Mouse (Mus musculus) neural tube, embryonic 10.5 days (tissue): ENCODE results near the gene Tmem231.
"Not testable (repeated sequence)": the region's sequence is repeated elsewhere in the genome, so short reads cannot be mapped to it uniquely, and the experiment has no call there.

ENCODE experiments used
- DNase-seq: peaks from one replicate; pipeline ENCODE4 v3.0.0-alpha.2; 2017; ENCODE audit warnings: low spot score; ENCODE audit errors: extremely low spot score

Gene Tmem231

DNA sequence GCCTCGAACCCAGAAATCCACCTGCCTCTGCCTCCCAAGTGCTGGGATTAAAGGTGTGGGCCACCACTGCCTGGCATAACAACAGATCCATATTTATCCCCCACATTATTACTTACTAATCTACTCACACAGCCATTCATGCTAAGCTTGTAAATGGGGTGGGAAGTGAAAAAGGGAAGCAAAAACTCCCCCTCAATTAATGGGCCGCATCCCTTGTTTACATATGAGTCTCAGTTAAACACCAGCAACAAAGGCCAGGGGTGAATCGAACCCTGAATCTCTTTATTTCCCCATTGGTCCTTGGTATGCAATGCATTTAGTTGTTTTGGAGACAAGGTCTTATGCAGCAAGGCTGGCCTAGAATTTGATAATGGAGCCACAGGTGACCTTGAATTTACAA lies 17.2 kb upstream of the Tmem231 start:
- DNase-seq, result no peak

DNA sequence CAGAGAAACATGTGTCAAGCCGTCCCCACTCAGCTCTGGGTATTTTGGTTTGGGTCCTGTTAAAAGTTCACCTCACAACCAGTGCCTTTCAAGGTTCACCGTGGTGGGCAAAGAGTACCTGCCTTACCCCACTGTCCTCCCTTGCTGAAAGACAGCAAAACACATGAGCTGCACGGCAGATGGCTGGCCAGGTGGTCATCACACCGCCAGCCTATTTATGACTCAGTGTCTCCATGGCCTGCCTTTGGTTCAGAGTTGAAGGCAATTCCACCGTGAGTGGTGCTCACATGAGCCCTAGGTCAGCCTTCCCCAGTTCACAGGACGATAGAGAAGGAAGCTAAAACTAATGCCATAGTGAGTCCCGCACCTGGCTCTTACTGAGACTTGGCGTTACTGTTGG lies 14.3 kb upstream of the Tmem231 start:
- DNase-seq, result no peak

DNA sequence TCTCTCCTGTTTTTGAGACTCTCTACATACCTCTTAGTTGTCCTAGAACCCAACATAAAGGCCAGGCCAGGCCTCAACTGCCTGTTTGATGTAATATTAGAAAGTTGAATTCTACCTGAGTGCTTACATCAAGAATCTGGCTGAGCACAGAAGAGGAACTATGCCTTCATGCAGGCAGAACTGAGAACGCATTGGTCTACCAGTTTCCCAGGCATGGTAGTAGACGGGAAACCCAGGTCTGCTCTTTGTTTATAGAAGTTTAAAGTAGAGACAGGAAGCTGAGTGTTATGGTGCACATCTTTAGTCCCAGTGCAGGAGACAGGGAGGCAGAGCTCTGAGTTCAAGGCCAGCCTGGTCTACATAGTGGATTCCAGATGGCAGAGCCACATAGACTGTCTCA lies 13.5 kb upstream of the Tmem231 start:
- DNase-seq, result no peak

DNA sequence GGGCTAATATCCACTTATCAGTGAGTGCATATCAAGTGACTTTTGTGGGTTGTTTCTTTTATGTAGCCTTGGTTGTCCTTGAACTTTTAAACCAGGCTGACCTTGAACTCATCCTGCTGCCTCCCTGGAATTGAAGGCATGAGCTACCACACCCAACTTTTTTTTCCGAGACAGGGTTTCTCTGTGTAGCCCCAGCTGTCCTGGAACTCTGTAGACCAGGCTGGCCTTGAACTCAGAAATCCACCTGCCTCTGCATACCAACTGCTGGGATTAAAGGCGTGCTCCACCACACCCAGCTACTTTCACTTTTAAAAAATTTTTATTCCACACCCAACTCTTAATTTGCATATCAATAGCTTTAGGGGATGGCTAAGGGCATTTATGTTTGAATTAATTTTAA lies 9.9 kb upstream of the Tmem231 start:
- no peak for DNase-seq

DNA sequence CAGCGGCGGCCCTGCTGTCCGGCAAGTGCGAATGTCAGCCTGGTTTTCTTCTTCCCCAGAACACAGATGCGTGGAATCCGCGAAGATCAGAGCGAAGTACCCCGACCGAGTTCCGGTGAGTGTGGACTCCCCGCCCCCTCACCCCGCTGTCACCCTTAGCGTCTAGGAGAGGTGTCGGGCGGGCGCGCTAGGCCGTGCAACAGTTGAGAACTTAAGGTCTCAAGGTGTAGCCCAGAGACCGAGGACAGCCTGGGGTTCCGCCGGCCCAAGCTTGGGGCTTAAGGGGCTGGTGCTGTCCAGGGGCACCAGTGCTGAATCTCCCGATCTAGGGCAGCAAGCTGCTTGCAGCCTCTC lies 7.4 kb upstream of the Tmem231 start:
- peak; percentile 43 for DNase-seq

- DNase-seq, result peak; percentile 95
Measured at GRCm38 (mm10) chr8:111940171-111941100, 6.8 kb upstream of the Tmem231 start, which contains the start of gene Gabarapl2. Gene Gabarapl2, plus strand, starts transcription at chr8:111940703.

DNA sequence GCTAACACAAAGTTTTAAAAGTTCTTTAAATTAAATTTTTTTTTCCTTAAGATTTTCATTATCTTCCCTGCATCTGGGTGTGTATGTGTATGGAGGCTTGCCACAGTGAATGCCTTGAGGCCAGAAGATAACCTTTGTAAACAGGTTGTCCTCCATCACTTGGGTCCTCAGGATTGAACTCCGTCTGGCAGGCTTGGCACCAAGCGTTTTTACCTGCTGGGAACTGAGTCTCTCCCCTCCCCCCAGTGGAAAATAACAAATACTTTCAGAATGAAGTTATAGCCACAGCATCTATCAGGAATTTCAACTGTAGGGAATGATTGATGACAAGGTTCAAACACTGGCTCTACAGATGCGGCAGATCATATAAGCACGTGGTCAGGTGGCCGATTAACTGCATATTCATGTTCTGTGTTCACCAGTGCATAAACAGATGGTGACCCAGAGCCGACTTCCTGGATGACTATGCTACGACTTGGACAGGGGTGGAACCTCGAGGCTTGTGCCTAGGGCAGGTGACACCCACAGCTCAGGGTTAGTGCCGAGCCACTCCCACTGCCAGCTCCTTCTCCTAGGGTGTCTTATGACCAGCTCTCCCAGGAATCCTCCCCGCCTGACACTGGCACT lies 5.9 kb upstream of the Tmem231 start:
- DNase-seq, result peak; percentile 43

DNA sequence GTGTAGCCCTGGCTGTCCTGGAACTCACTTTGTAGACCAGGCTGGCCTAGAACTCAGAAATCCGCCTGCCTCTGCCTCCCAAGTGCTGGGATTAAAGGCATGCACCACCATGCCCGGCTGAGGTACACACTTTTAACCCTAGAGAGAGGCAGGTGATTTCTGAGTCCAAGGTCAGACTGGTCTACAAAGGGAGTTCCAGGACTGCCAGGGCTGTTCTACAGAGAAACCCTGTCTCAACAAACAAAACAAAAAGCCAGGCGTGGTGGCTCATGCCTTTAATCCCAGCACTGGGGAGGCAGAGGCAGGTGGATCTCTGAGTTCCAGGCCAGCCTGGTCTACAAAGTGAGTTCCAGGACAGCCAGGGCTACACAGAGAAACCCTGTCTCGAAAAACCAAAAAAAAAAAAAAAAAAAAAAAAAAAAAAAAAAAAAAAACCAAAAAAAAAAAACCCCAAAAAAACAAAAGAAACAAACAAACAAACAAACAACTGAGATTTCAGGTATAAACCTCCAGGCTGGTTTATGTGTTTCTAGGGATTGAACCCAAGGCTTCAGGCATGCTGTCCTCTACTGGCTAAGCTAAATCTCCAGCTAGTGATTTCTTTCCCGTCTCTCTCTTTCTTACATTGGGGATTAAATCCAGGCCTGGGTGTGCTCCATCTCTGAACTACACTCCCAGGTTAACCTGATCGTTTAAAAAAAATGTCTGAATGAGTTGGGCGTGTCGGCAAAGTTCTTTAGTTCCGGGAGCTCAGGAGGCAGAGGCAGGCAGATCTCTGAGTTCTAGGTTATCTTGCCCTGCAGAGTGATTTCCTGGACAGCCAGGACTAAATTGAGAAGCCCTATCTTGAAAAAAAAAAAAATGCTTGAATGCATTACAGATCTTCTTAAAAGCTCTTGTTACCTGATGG lies 4.7 kb upstream of the Tmem231 start:
- not testable (repeated sequence) for DNase-seq

DNA sequence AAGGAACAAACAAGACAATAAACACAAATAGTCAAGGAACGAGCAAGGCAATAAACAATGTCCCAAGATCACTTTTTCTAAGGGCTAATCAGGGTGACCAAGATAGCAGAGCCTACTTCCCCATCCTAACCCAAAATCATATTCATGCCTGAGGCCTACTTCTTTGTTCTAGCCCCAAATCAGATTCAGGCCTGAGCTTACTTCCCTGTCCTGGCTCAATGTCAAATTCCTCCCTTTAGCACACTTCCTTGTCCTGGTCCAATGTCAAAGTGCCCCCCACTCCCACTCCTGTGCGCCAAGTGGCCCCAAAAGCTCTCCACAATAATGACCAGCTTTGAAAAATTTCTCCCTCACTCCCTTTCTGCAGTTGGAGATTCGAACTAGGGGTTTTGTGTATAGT lies 3.5 kb upstream of the Tmem231 start:
- no peak for DNase-seq

DNA sequence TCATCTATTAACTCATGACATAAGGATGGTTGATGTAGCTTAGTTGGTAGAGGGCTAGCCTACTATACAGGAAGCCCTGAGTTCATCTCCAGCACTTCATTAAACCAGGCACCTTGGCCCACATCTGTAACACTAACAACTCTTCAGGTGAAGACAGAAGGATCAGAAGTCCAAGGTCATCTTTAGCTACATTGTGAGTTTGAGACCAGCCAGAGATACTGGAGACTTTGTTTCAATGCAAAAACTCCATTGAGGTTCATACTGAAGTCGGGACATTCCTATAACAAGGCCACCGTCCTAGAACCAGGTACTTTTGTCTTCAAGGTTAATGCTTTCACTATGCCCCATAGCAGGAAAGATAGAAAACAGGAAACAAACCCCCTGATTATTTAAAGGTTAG lies 520 bp upstream of the Tmem231 start:
- no peak for DNase-seq

GRCm38 (mm10) chr8:111932580-111933336 lies 923 bp downstream of the Tmem231 start:
- DNase-seq, result peak; percentile 42

GRCm38 (mm10) chr8:111931721-111932120 lies 2.0 kb downstream of the Tmem231 start:
- DNase-seq, result no peak

- no peak for DNase-seq
Measured at GRCm38 (mm10) chr8:111929648-111930344, 3.9 kb downstream of the Tmem231 start.

DNA sequence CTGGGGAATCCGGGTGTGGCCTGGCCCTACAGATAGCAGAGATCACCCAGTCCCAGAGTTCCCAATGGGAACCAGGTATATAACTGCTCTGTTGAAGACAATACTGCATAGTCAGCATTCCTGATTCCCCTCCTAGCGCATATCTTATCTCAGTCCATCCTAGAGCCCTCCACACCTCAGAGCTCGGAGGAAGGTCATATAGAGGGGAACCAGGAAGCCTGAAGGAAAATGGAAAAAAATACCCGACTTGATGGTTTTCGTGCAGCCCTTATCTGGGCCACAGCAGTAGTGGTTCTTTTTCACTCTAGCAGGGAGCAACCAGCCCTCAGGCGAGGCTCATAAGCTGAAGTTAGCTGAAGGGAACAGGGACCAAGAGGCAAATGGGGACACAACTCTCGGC lies 8.7 kb downstream of the Tmem231 start:
- DNase-seq, result no peak

DNA sequence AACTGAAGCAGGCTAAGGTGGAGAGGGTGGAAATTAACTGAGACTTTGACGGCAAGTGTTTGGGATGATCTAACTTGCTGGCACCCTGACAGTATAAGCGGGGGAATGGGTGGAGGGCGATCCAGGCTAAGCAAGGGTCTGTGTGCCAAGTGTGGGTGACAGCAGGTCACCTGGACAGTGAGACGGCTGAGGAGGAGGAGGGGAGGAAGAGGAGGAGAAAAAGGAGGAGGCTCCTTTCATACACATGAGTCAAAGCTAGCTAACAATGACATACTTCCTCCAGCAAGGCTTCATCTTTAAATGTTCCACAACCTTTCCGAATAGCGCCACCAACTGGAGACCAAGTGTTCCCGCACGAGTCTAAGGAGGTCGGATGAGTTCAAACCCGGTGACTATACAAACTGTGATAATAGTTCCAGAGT lies 10.3 kb downstream of the Tmem231 start:
- no peak for DNase-seq

GRCm38 (mm10) chr8:111920971-111921370 lies 12.7 kb downstream of the Tmem231 start:
- DNase-seq, result no peak

DNA sequence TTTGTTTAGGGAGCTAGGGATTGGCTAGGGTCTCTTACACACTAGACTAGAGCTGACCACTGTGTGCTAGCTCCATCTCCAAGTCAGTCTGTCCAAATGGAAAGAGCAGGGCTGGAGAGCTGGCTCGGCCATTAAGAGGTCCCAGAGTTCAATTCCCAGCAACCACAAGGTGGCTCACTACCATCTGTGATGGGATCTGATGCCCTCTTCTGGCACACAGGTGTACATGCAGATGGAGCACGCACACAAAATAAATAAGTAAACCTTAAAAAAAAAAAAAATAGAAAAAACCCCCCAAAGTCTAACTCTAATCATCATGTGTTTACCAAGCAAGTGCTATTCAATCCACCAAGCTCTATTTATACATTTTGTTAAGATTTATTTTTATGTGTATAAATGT lies 14.0 kb downstream of the Tmem231 start:
- DNase-seq, result no peak

GRCm38 (mm10) chr8:111912860-111913432 lies 20.7 kb downstream of the Tmem231 start:
- no peak for DNase-seq

DNA sequence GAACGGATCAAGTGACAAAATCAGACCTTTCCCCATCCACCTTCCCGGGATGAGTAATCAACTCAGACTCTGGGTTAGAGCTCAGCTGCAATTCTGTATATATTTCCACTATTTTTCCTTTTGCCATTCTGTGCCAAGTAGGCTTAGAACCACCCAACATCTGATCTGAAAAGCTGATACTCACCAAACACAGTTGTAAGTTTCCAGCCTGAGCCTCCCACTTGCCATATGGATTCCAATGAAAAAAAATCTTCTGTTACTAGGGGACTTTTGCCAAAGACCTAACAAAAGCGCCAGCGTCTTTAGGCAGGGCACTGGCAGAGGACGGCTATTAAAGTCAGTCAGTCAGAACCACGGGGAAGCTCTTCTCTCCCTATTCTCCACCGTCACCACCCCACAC lies 22.1 kb downstream of the Tmem231 start:
- DNase-seq, result no peak
